Mouse (Mus musculus) liver, embryonic 18 days (tissue): Measurements from ENCODE around the gene Stag2. TPM values are rescaled to one million over a fixed set of nuclear protein-coding genes. Genes with fewer than 3 reads are reported as not detected.

Experiments used
- polyA plus RNA-seq: library from polyadenylated mRNA; depleted of rRNA; stranded (reverse); fragments of >200 nt; gene quantifications from 2 replicates; pipeline ENCODE4 v1.2.3, GENCODE M21; 2012; rRNA removed

Gene Stag2
- polyA plus RNA-seq: 16.0 and 16.6 TPM in 2 replicates

DNA sequence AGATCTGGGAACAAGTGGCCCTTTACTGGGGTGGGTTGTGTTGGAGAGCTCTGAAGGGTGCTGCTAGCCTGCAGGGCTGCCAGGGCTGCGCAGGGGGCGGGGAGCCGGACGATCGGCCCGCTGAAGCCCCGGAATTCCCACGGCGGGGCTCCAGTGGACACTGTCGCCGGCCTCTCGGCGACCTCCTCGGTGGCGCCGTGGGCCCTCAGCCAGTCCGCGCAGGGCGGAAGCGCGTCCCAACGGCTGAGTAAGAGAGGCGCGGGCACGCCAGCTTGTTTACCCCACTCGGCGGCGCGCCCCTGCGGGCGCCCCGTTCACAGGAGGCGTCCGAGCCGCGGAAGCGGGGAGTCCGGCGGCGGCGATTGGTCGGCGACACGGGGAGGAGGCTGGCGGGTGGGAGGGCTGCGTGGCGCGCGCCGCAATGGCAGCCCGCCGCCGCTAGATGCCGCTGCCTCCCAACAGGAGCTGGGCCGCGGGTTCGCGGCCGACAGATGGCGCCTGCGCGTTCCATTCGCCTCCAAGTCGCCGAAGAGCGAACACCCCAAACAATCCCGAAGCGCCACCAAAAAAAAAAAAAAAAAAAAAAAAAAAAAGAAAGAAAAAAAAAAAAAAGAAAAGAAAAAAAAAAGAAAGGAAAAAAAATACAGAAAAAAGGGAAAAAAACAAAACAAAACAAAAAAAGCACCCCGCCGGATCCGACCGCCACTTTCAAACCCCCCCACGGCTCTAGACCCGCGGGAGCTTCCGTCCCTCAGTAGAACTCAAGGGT is at the start of gene Stag2:
Gene Stag2, plus strand, starts transcription at position 530 of the 769 bp plus-strand sequence.

Other genes starting within 250 kb of the Stag2 start
- 13.4 and 16.5 TPM in 2 replicates for gene Thoc2, start 228.6 kb upstream of the Stag2 start, polyA plus RNA-seq
- 20.7 and 21.1 TPM in 2 replicates for gene Xiap, start 89.6 kb upstream of the Stag2 start, polyA plus RNA-seq